Mouse (Mus musculus) thymus, adult 2 months (tissue): ENCODE measurements around the gene Snd1.

Experiments
- CTCF ChIP-seq: fragments of 200-500 bp; IDR thresholded peaks from 2 replicates; pipeline ENCODE4 v1.5.1; 2012; ENCODE audit warnings: mild to moderate bottlenecking, control low read depth, low read length, moderate library complexity, borderline replicate concordance; ENCODE audit not compliant: control insufficient read depth, poor library complexity, insufficient read depth; ENCODE audit errors: extremely low read depth
- POLR2A ChIP-seq: fragments of 200-500 bp; IDR thresholded peaks from 2 replicates; pipeline ENCODE4 v1.6.1; 2012; ENCODE audit warnings: mild to moderate bottlenecking, low read length, control low read depth, moderate library complexity; ENCODE audit not compliant: control insufficient read depth, poor library complexity, insufficient read depth; ENCODE audit errors: extremely low read depth

- TF ChIP-seq POLR2A (no peak), CTCF (no peak)
Observed at GRCm38 (mm10) chr6:28486008-28486407, 11.1 kb downstream of the Snd1 start.
